Mouse (Mus musculus) megakaryocyte, embryonic 14.5 days (primary cell): Measurements from ENCODE around the gene Chtop. TPM values are rescaled to one million over a fixed set of nuclear protein-coding genes. Genes with fewer than 3 reads are reported as not detected.
A peak's percentile ranks its signal among the peaks of the same experiment; 100 is the strongest.

Experiments used
- H3K27me3 ChIP-seq: replicated peaks from 2 replicates; pipeline ENCODE3; 2012; ENCODE audit warnings: inconsistent platforms
- H3K36me3 ChIP-seq: replicated peaks from 2 replicates; pipeline ENCODE3; 2012; ENCODE audit warnings: low read length, inconsistent platforms, mixed read lengths
- H3K4me1 ChIP-seq: 2 replicates; pipeline ENCODE4 v1.6.1; 2012; ENCODE audit warnings: inconsistent platforms
- H3K4me3 ChIP-seq: replicated peaks from 2 replicates; pipeline ENCODE3; 2012; ENCODE audit warnings: moderate library complexity, mild to moderate bottlenecking, inconsistent platforms
- H3K9me3 ChIP-seq: 2 replicates; pipeline ENCODE4 v1.6.1; 2012; ENCODE audit warnings: inconsistent platforms
- FLI1 ChIP-seq: IDR thresholded peaks from 2 replicates; pipeline ENCODE4 v1.6.1; 2012; ENCODE audit warnings: low read length, inconsistent platforms, mixed read lengths
- GATA1 ChIP-seq: IDR thresholded peaks from 3 replicates; pipeline ENCODE4 v1.6.1; 2012; ENCODE audit warnings: mixed read lengths, low read length, inconsistent platforms, borderline replicate concordance
- polyA plus RNA-seq: library from polyadenylated mRNA; stranded (reverse); fragments of >175 nt; gene quantifications from 2 replicates; pipeline ENCODE4 v1.2.3, GENCODE M21; 2012; ENCODE audit warnings: low replicate concordance; ENCODE audit not compliant: insufficient read depth

Gene Chtop
- polyA plus RNA-seq, 1 experiment = 68.8 TPM

- H3K36me3 ChIP-seq = peaks cover 38% of the 10 kb centered on the region
- no peak for TF ChIP-seq FLI1
- no peak for TF ChIP-seq GATA1
- H3K4me3 ChIP-seq = peak overlapping the region; percentile 97
- peaks cover 68% of the 10 kb centered on the region for H3K4me1 ChIP-seq
- H3K27me3 ChIP-seq = no peaks in the 10 kb centered on the region
- no peaks in the 10 kb centered on the region for H3K9me3 ChIP-seq
Observed at GRCm38 (mm10) chr3:90512948-90513642, 3.8 kb upstream of the Chtop start.

- Histone ChIP-seq H3K36me3 (peaks cover 34% of the 10 kb centered on the region), H3K4me1 (peaks cover 68% of the 10 kb centered on the region), H3K9me3 (no peaks in the 10 kb centered on the region), H3K27me3 (no peaks in the 10 kb centered on the region), H3K4me3 (no peak overlapping the region)
- no peak for TF ChIP-seq GATA1
- TF ChIP-seq FLI1 = no peak
Observed at GRCm38 (mm10) chr3:90512276-90512675, 3.0 kb upstream of the Chtop start.

GRCm38 (mm10) chr3:90509747-90510123, 437 bp upstream of the Chtop start:
- peaks cover 64% of the 10 kb centered on the region for H3K4me1 ChIP-seq
- no peaks in the 10 kb centered on the region for H3K27me3 ChIP-seq
- TF ChIP-seq FLI1 = no peak
- TF ChIP-seq GATA1 = no peak
- peak overlapping the region; percentile 98 for H3K4me3 ChIP-seq
- H3K9me3 ChIP-seq = no peaks in the 10 kb centered on the region
- H3K36me3 ChIP-seq = peaks cover 48% of the 10 kb centered on the region

GRCm38 (mm10) chr3:90508287-90508949, 880 bp downstream of the Chtop start:
- Histone ChIP-seq H3K4me3 (peak overlapping the region; percentile 98), H3K27me3 (no peaks in the 10 kb centered on the region), H3K4me1 (peaks cover 64% of the 10 kb centered on the region), H3K9me3 (no peaks in the 10 kb centered on the region), H3K36me3 (peaks cover 61% of the 10 kb centered on the region)
- TF ChIP-seq GATA1 (no peak), FLI1 (no peak)

- peaks cover 49% of the 10 kb centered on the region for H3K4me1 ChIP-seq
- TF ChIP-seq FLI1 (no peak), GATA1 (no peak)
- no peak overlapping the region for H3K4me3 ChIP-seq
- no peaks in the 10 kb centered on the region for H3K27me3 ChIP-seq
- H3K9me3 ChIP-seq = no peaks in the 10 kb centered on the region
- H3K36me3 ChIP-seq = peaks cover 72% of the 10 kb centered on the region
Observed at GRCm38 (mm10) chr3:90506362-90506761, 2.9 kb downstream of the Chtop start.

- H3K27me3 ChIP-seq = no peaks in the 10 kb centered on the region
- no peak overlapping the region for H3K4me3 ChIP-seq
- peaks cover 43% of the 10 kb centered on the region for H3K4me1 ChIP-seq
- no peak for TF ChIP-seq GATA1
- peaks cover 75% of the 10 kb centered on the region for H3K36me3 ChIP-seq
- no peaks in the 10 kb centered on the region for H3K9me3 ChIP-seq
Observed at GRCm38 (mm10) chr3:90505216-90505615, 4.1 kb downstream of the Chtop start.

- no peak for TF ChIP-seq GATA1
- TF ChIP-seq FLI1 = no peak
- Histone ChIP-seq H3K4me3 (no peak overlapping the region), H3K36me3 (peaks cover 85% of the 10 kb centered on the region), H3K9me3 (no peaks in the 10 kb centered on the region), H3K4me1 (peaks cover 43% of the 10 kb centered on the region), H3K27me3 (no peaks in the 10 kb centered on the region)
Observed at GRCm38 (mm10) chr3:90503444-90503843, 5.9 kb downstream of the Chtop start.

- TF ChIP-seq GATA1 = no peak
- TF ChIP-seq FLI1 = no peak
- Histone ChIP-seq H3K36me3 (peaks cover 82% of the 10 kb centered on the region), H3K4me3 (no peak overlapping the region), H3K4me1 (peaks cover 10% of the 10 kb centered on the region), H3K27me3 (no peaks in the 10 kb centered on the region), H3K9me3 (no peaks in the 10 kb centered on the region)
Observed at GRCm38 (mm10) chr3:90497597-90497996, 11.7 kb downstream of the Chtop start.

- H3K27me3 ChIP-seq = no peaks in the 10 kb centered on the region
- peaks cover 7% of the 10 kb centered on the region for H3K4me1 ChIP-seq
- H3K4me3 ChIP-seq = no peak overlapping the region
- H3K36me3 ChIP-seq = peaks cover 66% of the 10 kb centered on the region
- no peaks in the 10 kb centered on the region for H3K9me3 ChIP-seq
- TF ChIP-seq GATA1 (no peak), FLI1 (no peak)
Observed at GRCm38 (mm10) chr3:90495850-90496525, 13.3 kb downstream of the Chtop start.
